In genomic region chr17:83969407-83969826, GRCm38 (mm10) we compare ENCODE assay signal across 10 mouse cellular contexts.
DNase-seq lines count a peak whose midpoint lies in the region; ATAC-seq lines count a peak whose summit lies in the region.
"Had no signal": no experiment of that assay in that cellular context is flagged by ENCODE, and none has a peak within 500 bp of the region (broad histone marks: within the 10 kb centered on the region; RNA-seq: fewer than 3 reads in every experiment).

No protein-coding gene starts in this region.

- no peak for ATAC-seq in kidney, embryonic 16.5 days (ENCODE audit: low FRiP score, low TSS enrichment)
- peak; percentile 78 for ATAC-seq in intestine, embryonic 16.5 days
- ATAC-seq: Patski had no signal

- H3K4me3 ChIP-seq in kidney, embryonic 16.5 days (ENCODE audit: low read length) = no peak overlapping the region
- H3K4me3 ChIP-seq in intestine, embryonic 16.5 days (ENCODE audit: low read length) = no peak overlapping the region

- H3K27ac ChIP-seq in kidney, embryonic 16.5 days (ENCODE audit: low read length) = peak overlapping the region; percentile 72
- peak overlapping the region; percentile 73 for H3K27ac ChIP-seq in intestine, embryonic 16.5 days (ENCODE audit: low read length)

- H3K9me3 ChIP-seq in kidney, embryonic 16.5 days (ENCODE audit: low read length) = no peaks in the 10 kb centered on the region
- H3K9me3 ChIP-seq in intestine, embryonic 16.5 days (ENCODE audit: control insufficient read depth, low read length) = no peaks in the 10 kb centered on the region

- no peak overlapping the region for H3K4me2 ChIP-seq in kidney, embryonic 16.5 days (replicated peaks; ENCODE audit: low read depth, low read length)
- H3K4me2 ChIP-seq in intestine, embryonic 16.5 days (ENCODE audit: low read depth, low read length) = no peak overlapping the region

- 46% methylated on average over 7 of the region's 7 CpGs for WGBS in kidney, embryonic 16.5 days
- 43% methylated on average over 7 of the region's 7 CpGs for WGBS in intestine, embryonic 16.5 days

- intact Hi-C loops in gastrocnemius, postnatal 14 days (cut with DNase I; ENCODE audit: low total_unique reads) = loop anchor here (10.0 kb wide), 1 partner anchor 65 kb away; no protein-coding TSS in a partner anchor

- H3K9ac ChIP-seq in kidney, embryonic 16.5 days (replicated peaks; ENCODE audit: low read length) = no peak overlapping the region
- peak overlapping the region; percentile 12; the same call in 1 of the 2 replicates for H3K9ac ChIP-seq in intestine, embryonic 16.5 days (ENCODE audit: low read depth, low read length)

- peaks cover 20% of the 10 kb centered on the region for H3K4me1 ChIP-seq in kidney, embryonic 16.5 days (ENCODE audit: insufficient read depth, low read length)
- H3K4me1 ChIP-seq in intestine, embryonic 16.5 days (ENCODE audit: control insufficient read depth, insufficient read depth, low read length) = peaks cover 21% of the 10 kb centered on the region

- no peaks in the 10 kb centered on the region for H3K36me3 ChIP-seq in kidney, embryonic 16.5 days (ENCODE audit: insufficient read depth, low read length)
- H3K36me3 ChIP-seq in intestine, embryonic 16.5 days (ENCODE audit: control insufficient read depth, insufficient read depth, low read length) = no peaks in the 10 kb centered on the region; the same call in 1 of the 2 replicates

- no peak for DNase-seq in kidney, postnatal 14 days
- peak; percentile 61 to 81 for DNase-seq in cerebellum, postnatal 14 days
- peak; percentile 54 for DNase-seq in retina, embryonic 14.5 days (ENCODE audit: low spot score)
- DNase-seq in layer of hippocampus, postnatal 36 days = no peak
- DNase-seq in urinary bladder, postnatal 10 days (ENCODE audit: low spot score) = no peak
- no peak for DNase-seq in gastrocnemius, postnatal 14 days
- DNase-seq: lung, postnatal 10 days had no signal

- H3K27me3 ChIP-seq in kidney, embryonic 16.5 days (ENCODE audit: insufficient read depth, low read length) = no peaks in the 10 kb centered on the region
- no peaks in the 10 kb centered on the region for H3K27me3 ChIP-seq in intestine, embryonic 16.5 days (replicated peaks; ENCODE audit: control insufficient read depth, insufficient read depth, low read length)
- H3K27me3 ChIP-seq: Patski had no signal

Comparison
In these comparisons a context has a peak if more than half of its experiments do, and no peak if none do; other contexts are left out.
1. DNase-seq: peak in cerebellum, postnatal 14 days (2 of 2) and retina, embryonic 14.5 days (single experiment); none in kidney, postnatal 14 days (single experiment), layer of hippocampus, postnatal 36 days (0 of 2), urinary bladder, postnatal 10 days (single experiment) and gastrocnemius, postnatal 14 days (single experiment).